In genomic region chr12:82799892-82800291, GRCm38 (mm10) we compare ENCODE assay signal across 23 mouse cellular contexts.
DNase-seq lines count a peak whose midpoint lies in the region; ATAC-seq and TF ChIP-seq lines count a peak whose summit lies in the region.
"Had no signal": no experiment of that assay in that cellular context is flagged by ENCODE, and none has a peak within 500 bp of the region (broad histone marks: within the 10 kb centered on the region; RNA-seq: fewer than 3 reads in every experiment).

No protein-coding gene starts in this region.

- ATAC-seq in forebrain, embryonic 12.5 days (ENCODE audit: low FRiP score): peak; percentile 20; the same call in 1 of the 2 replicates
- ATAC-seq in forebrain, embryonic 11.5 days (replicated peaks; ENCODE audit: low FRiP score): no peak
- 0 out of 2 replicates have a peak, but pooled peaks have one; percentile 26 for ATAC-seq in forebrain, embryonic 15.5 days (replicated peaks)
- peak; percentile 36; the same call in 1 of the 2 replicates for ATAC-seq in forebrain, postnatal 0 days
- ATAC-seq in intestine, embryonic 15.5 days: no peak
- ATAC-seq: CD4-positive, CD25-positive, alpha-beta regulatory T cell, adult 4 months; Patski had no signal

- no peaks in the 10 kb centered on the region for H3K36me3 ChIP-seq in forebrain, embryonic 12.5 days (replicated peaks)
- H3K36me3 ChIP-seq in forebrain, embryonic 11.5 days (ENCODE audit: control insufficient read depth, insufficient read depth, low read length): no peaks in the 10 kb centered on the region
- H3K36me3 ChIP-seq in forebrain, embryonic 15.5 days: no peaks in the 10 kb centered on the region
- H3K36me3 ChIP-seq in forebrain, postnatal 0 days (ENCODE audit: insufficient read depth): no peaks in the 10 kb centered on the region
- H3K36me3 ChIP-seq in intestine, embryonic 15.5 days: no peaks in the 10 kb centered on the region
- H3K36me3 ChIP-seq: embryonic facial prominence, embryonic 10.5 days; embryonic facial prominence, embryonic 12.5 days; G1E had no signal

- no peak overlapping the region for H3K4me3 ChIP-seq in forebrain, embryonic 12.5 days (replicated peaks)
- no peak overlapping the region for H3K4me3 ChIP-seq in forebrain, embryonic 11.5 days (ENCODE audit: low read depth, low read length)
- H3K4me3 ChIP-seq in left cerebral cortex, adult 2 months: no peak overlapping the region
- no peak overlapping the region for H3K4me3 ChIP-seq in forebrain, embryonic 15.5 days
- no peak overlapping the region for H3K4me3 ChIP-seq in forebrain, postnatal 0 days (ENCODE audit: low read depth, low read length)
- H3K4me3 ChIP-seq in intestine, embryonic 15.5 days (replicated peaks): no peak overlapping the region
- H3K4me3 ChIP-seq: embryonic facial prominence, embryonic 10.5 days; embryonic facial prominence, embryonic 12.5 days had no signal

- no peaks in the 10 kb centered on the region for H3K27me3 ChIP-seq in forebrain, embryonic 12.5 days
- H3K27me3 ChIP-seq in forebrain, embryonic 11.5 days (ENCODE audit: control insufficient read depth, insufficient read depth, low read length): no peaks in the 10 kb centered on the region
- H3K27me3 ChIP-seq in forebrain, embryonic 15.5 days: no peaks in the 10 kb centered on the region
- no peaks in the 10 kb centered on the region for H3K27me3 ChIP-seq in forebrain, postnatal 0 days (ENCODE audit: insufficient read depth, low read length)
- H3K27me3 ChIP-seq in intestine, embryonic 15.5 days (replicated peaks): no peaks in the 10 kb centered on the region
- H3K27me3 ChIP-seq: CH12.LX; embryonic facial prominence, embryonic 12.5 days; Patski had no signal

- no peak for TF ChIP-seq CTCF in left cerebral cortex, adult 2 months (IDR thresholded peaks at IDR 0.05)
- no peak for TF ChIP-seq CTCF in forebrain, postnatal 0 days (IDR thresholded peaks at IDR 0.05; ENCODE audit: low read depth)

- no peak overlapping the region for H3K4me2 ChIP-seq in forebrain, embryonic 12.5 days
- no peak overlapping the region for H3K4me2 ChIP-seq in forebrain, embryonic 11.5 days (ENCODE audit: low read depth, low read length, severe bottlenecking)
- H3K4me2 ChIP-seq in forebrain, embryonic 15.5 days (replicated peaks): no peak overlapping the region
- no peak overlapping the region for H3K4me2 ChIP-seq in forebrain, postnatal 0 days (ENCODE audit: low read depth)
- no peak overlapping the region for H3K4me2 ChIP-seq in intestine, embryonic 15.5 days (replicated peaks)
- H3K4me2 ChIP-seq: embryonic facial prominence, embryonic 12.5 days had no signal

- no peak overlapping the region for H3K9ac ChIP-seq in forebrain, embryonic 12.5 days
- no peak overlapping the region for H3K9ac ChIP-seq in forebrain, embryonic 11.5 days (ENCODE audit: low read length)
- H3K9ac ChIP-seq in forebrain, embryonic 15.5 days (replicated peaks): no peak overlapping the region
- no peak overlapping the region for H3K9ac ChIP-seq in forebrain, postnatal 0 days
- no peak overlapping the region for H3K9ac ChIP-seq in intestine, embryonic 15.5 days
- H3K9ac ChIP-seq: embryonic facial prominence, embryonic 12.5 days had no signal

- no peak overlapping the region for H3K27ac ChIP-seq in forebrain, embryonic 12.5 days
- no peak overlapping the region for H3K27ac ChIP-seq in forebrain, embryonic 11.5 days (ENCODE audit: low read depth, low read length)
- peak overlapping the region; percentile 12; the same call in 1 of the 2 replicates for H3K27ac ChIP-seq in left cerebral cortex, adult 2 months
- H3K27ac ChIP-seq in forebrain, embryonic 15.5 days (replicated peaks): no peak overlapping the region
- no peak overlapping the region for H3K27ac ChIP-seq in forebrain, postnatal 0 days (ENCODE audit: low read depth, low read length)
- no peak overlapping the region for H3K27ac ChIP-seq in intestine, embryonic 15.5 days
- H3K27ac ChIP-seq: embryonic facial prominence, embryonic 10.5 days; embryonic facial prominence, embryonic 12.5 days had no signal

- 54% methylated on average over 6 of the region's 6 CpGs for WGBS in forebrain, embryonic 12.5 days
- 76% methylated on average over 6 of the region's 6 CpGs for WGBS in forebrain, embryonic 11.5 days
- WGBS in forebrain, embryonic 15.5 days: 44% methylated on average over 6 of the region's 6 CpGs
- 38% methylated on average over 6 of the region's 6 CpGs for WGBS in forebrain, postnatal 0 days
- WGBS in intestine, embryonic 15.5 days: 76% methylated on average over 6 of the region's 6 CpGs

- H3K4me1 ChIP-seq in forebrain, embryonic 12.5 days: no peaks in the 10 kb centered on the region
- no peaks in the 10 kb centered on the region for H3K4me1 ChIP-seq in forebrain, embryonic 11.5 days (replicated peaks; ENCODE audit: control insufficient read depth, insufficient read depth, low read length)
- 0 out of 2 replicates have a peak, but pooled peaks cover 7% of the 10 kb centered on the region for H3K4me1 ChIP-seq in forebrain, embryonic 15.5 days
- H3K4me1 ChIP-seq in forebrain, postnatal 0 days (ENCODE audit: insufficient read depth): no peaks in the 10 kb centered on the region
- H3K4me1 ChIP-seq in intestine, embryonic 15.5 days (replicated peaks): 0 out of 2 replicates have a peak, but pooled peaks cover 2% of the 10 kb centered on the region
- H3K4me1 ChIP-seq: embryonic facial prominence, embryonic 10.5 days; embryonic facial prominence, embryonic 12.5 days had no signal

- DNase-seq in forebrain, embryonic 11.5 days (ENCODE audit: low spot score): no peak
- no peak for DNase-seq in left cerebral cortex, adult 2 months (ENCODE audit: extremely low spot score in 1 of 2, low spot score in 2 of 2)
- DNase-seq in left cerebral cortex, postnatal 14 days (ENCODE audit: low spot score in 2 of 2): no peak
- DNase-seq in forebrain, postnatal 0 days: peak; percentile 17
- DNase-seq in layer of hippocampus, adult 11-12 months (ENCODE audit: low spot score): no peak
- DNase-seq: adrenal gland, adult 2 months; adrenal gland, postnatal 10 days; adrenal gland, postnatal 25 days; B cell, adult 2 months; cerebellum, adult 11-12 months; cerebellum, adult 2 months; cerebellum, adult 9-10 months; cerebellum, postnatal 10 days; cerebellum, postnatal 25 days had no signal

- no peaks in the 10 kb centered on the region for H3K9me3 ChIP-seq in forebrain, embryonic 12.5 days
- H3K9me3 ChIP-seq in forebrain, embryonic 11.5 days (ENCODE audit: control insufficient read depth, low read length): no peaks in the 10 kb centered on the region
- H3K9me3 ChIP-seq in forebrain, embryonic 15.5 days: no peaks in the 10 kb centered on the region
- no peaks in the 10 kb centered on the region for H3K9me3 ChIP-seq in forebrain, postnatal 0 days (ENCODE audit: low read length)
- no peaks in the 10 kb centered on the region for H3K9me3 ChIP-seq in intestine, embryonic 15.5 days
- H3K9me3 ChIP-seq: embryonic facial prominence, embryonic 10.5 days; embryonic facial prominence, embryonic 12.5 days; G1E had no signal

- intact Hi-C loops in left cerebral cortex, adult 2 months (cut with DNase I): loop anchor here (10.0 kb wide), 1 partner anchor 185 kb away; no protein-coding TSS in a partner anchor
- intact Hi-C loops in left cerebral cortex, postnatal 14 days (cut with DNase I): no loop called here

Comparison
In these comparisons a context has a peak if more than half of its experiments do, and no peak if none do; other contexts are left out.
1. ATAC-seq: peak in forebrain, embryonic 12.5 days (single experiment), forebrain, embryonic 15.5 days (single experiment) and forebrain, postnatal 0 days (single experiment); none in forebrain, embryonic 11.5 days (single experiment) and intestine, embryonic 15.5 days (single experiment).